In the genomic region with DNA sequence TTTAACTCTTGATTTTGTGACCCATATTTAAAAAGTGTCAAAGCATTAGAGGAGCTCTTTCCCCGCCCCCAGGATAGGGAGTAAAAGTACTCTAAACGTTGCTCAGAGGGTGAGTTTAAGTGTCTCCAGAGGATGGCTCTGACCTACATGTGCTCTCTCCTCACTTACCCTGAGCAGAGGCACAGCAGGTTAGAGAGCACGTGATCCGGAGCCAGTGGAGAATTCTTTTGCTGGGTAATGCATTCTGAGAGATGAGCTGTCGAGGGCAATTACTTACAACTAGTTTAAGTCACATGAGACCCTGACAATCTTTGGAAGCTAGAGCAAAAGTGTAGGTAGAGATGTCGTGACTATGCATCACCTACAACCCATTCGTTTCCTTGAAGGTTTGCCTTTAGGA, we compare ENCODE assay signal across 34 mouse cellular contexts.
A peak's percentile ranks its signal among the peaks of the same experiment; 100 is the strongest.
DNase-seq lines count a peak whose midpoint lies in the region; ATAC-seq lines count a peak whose summit lies in the region.
"Had no signal": no experiment of that assay in that cellular context is flagged by ENCODE, and none has a peak within 500 bp of the region (broad histone marks: within the 10 kb centered on the region; RNA-seq: fewer than 3 reads in every experiment).

No protein-coding gene starts in this region.

- WGBS in hindbrain, embryonic 12.5 days, result 69% methylated on average over 7 of the region's 7 CpGs
- 77% methylated on average over 7 of the region's 7 CpGs for WGBS in hindbrain, embryonic 10.5 days
- 82% methylated on average over 7 of the region's 7 CpGs for WGBS in limb, embryonic 10.5 days

- no peaks in the 10 kb centered on the region for H3K27me3 ChIP-seq in hindbrain, embryonic 12.5 days
- H3K27me3 ChIP-seq in hindbrain, embryonic 10.5 days (ENCODE audit: insufficient read depth, poor library complexity, severe bottlenecking), result no peaks in the 10 kb centered on the region
- no peaks in the 10 kb centered on the region for H3K27me3 ChIP-seq in limb, embryonic 10.5 days (ENCODE audit: low read depth, poor library complexity, severe bottlenecking)
- H3K27me3 ChIP-seq: CH12.LX; embryonic facial prominence, embryonic 13.5 days; heart, embryonic 13.5 days; intestine, embryonic 15.5 days; limb, embryonic 15.5 days; liver, embryonic 13.5 days; megakaryocyte, embryonic 14.5 days; midbrain, embryonic 12.5 days; neural tube, embryonic 12.5 days had no signal

- no peak overlapping the region for H3K27ac ChIP-seq in hindbrain, embryonic 12.5 days
- H3K27ac ChIP-seq in hindbrain, embryonic 10.5 days, result no peak overlapping the region
- H3K27ac ChIP-seq in limb, embryonic 10.5 days, result no peak overlapping the region
- H3K27ac ChIP-seq: embryonic facial prominence, embryonic 13.5 days; heart, embryonic 13.5 days; intestine, embryonic 15.5 days; limb, embryonic 15.5 days; liver, embryonic 13.5 days; midbrain, embryonic 12.5 days; neural tube, embryonic 12.5 days had no signal

- no peaks in the 10 kb centered on the region for H3K9me3 ChIP-seq in hindbrain, embryonic 12.5 days (replicated peaks)
- no peaks in the 10 kb centered on the region for H3K9me3 ChIP-seq in hindbrain, embryonic 10.5 days
- H3K9me3 ChIP-seq in limb, embryonic 10.5 days (replicated peaks), result no peaks in the 10 kb centered on the region
- H3K9me3 ChIP-seq: embryonic facial prominence, embryonic 13.5 days; heart, embryonic 13.5 days; intestine, embryonic 15.5 days; limb, embryonic 15.5 days; liver, embryonic 13.5 days; megakaryocyte, embryonic 14.5 days; midbrain, embryonic 12.5 days; neural tube, embryonic 12.5 days had no signal

- H3K36me3 ChIP-seq in hindbrain, embryonic 12.5 days, result no peaks in the 10 kb centered on the region
- no peaks in the 10 kb centered on the region for H3K36me3 ChIP-seq in hindbrain, embryonic 10.5 days
- no peaks in the 10 kb centered on the region for H3K36me3 ChIP-seq in limb, embryonic 10.5 days
- H3K36me3 ChIP-seq: embryonic facial prominence, embryonic 13.5 days; heart, embryonic 13.5 days; intestine, embryonic 15.5 days; limb, embryonic 15.5 days; liver, embryonic 13.5 days; midbrain, embryonic 12.5 days; neural tube, embryonic 12.5 days had no signal

- DNase-seq in cerebellum, adult 11-12 months, result no peak
- no peak for DNase-seq in hindbrain, embryonic 10.5 days (ENCODE audit: low spot score)
- peak; percentile 33 to 59 for DNase-seq in kidney, postnatal 25 days
- no peak for DNase-seq in kidney, postnatal 10 days
- no peak for DNase-seq in limb, embryonic 10.5 days (ENCODE audit: low spot score)
- no peak for DNase-seq in thymus, postnatal 4 days
- DNase-seq: adrenal gland, adult 2 months; adrenal gland, postnatal 36 days; cerebellum, adult 11 months; cerebellum, adult 9-11 months; embryo, embryonic 11 days; heart, postnatal 10 days; kidney, postnatal 4 days; left cerebral cortex, postnatal 4 days; liver, embryonic 13.5 days; lung, adult 18-20 months; lung, postnatal 4 days; right cerebral cortex, postnatal 25 days; thymus, postnatal 14 days had no signal

- H3K4me2 ChIP-seq in hindbrain, embryonic 12.5 days (replicated peaks), result no peak overlapping the region
- H3K4me2 ChIP-seq: embryonic facial prominence, embryonic 13.5 days; heart, embryonic 13.5 days; intestine, embryonic 15.5 days; limb, embryonic 15.5 days; liver, embryonic 13.5 days; midbrain, embryonic 12.5 days; neural tube, embryonic 12.5 days had no signal

- no peak overlapping the region for H3K4me3 ChIP-seq in hindbrain, embryonic 12.5 days
- H3K4me3 ChIP-seq in hindbrain, embryonic 10.5 days, result no peak overlapping the region
- H3K4me3 ChIP-seq in limb, embryonic 10.5 days, result no peak overlapping the region
- H3K4me3 ChIP-seq: embryonic facial prominence, embryonic 13.5 days; erythroblast, embryonic 14.5 days; heart, embryonic 13.5 days; intestine, embryonic 15.5 days; limb, embryonic 15.5 days; liver, embryonic 13.5 days; megakaryocyte, embryonic 14.5 days; midbrain, embryonic 12.5 days; myocyte; neural tube, embryonic 12.5 days had no signal

- ATAC-seq in cerebellum, adult (ENCODE audit: insufficient number of reproducible peaks, low FRiP score, low TSS enrichment), result 0 out of 2 replicates have a peak, but pooled peaks have one; percentile 49
- ATAC-seq in hindbrain, embryonic 12.5 days (ENCODE audit: low FRiP score), result 0 out of 2 replicates have a peak, but pooled peaks have one; percentile 52
- ATAC-seq: activated CD4-positive, CD25-positive, alpha-beta regulatory T cell, adult 4 months; forebrain, embryonic 14.5 days; intestine, embryonic 15.5 days; lung, postnatal 0 days had no signal

- H3K4me1 ChIP-seq in hindbrain, embryonic 12.5 days, result peaks cover 6% of the 10 kb centered on the region
- H3K4me1 ChIP-seq in hindbrain, embryonic 10.5 days (replicated peaks), result no peaks in the 10 kb centered on the region
- H3K4me1 ChIP-seq in limb, embryonic 10.5 days, result no peaks in the 10 kb centered on the region
- H3K4me1 ChIP-seq: embryonic facial prominence, embryonic 13.5 days; intestine, embryonic 15.5 days; limb, embryonic 15.5 days; midbrain, embryonic 12.5 days; neural tube, embryonic 12.5 days had no signal

- no peak overlapping the region for H3K9ac ChIP-seq in hindbrain, embryonic 12.5 days
- H3K9ac ChIP-seq: embryonic facial prominence, embryonic 13.5 days; heart, embryonic 13.5 days; intestine, embryonic 15.5 days; limb, embryonic 15.5 days; liver, embryonic 13.5 days; midbrain, embryonic 12.5 days; neural tube, embryonic 12.5 days had no signal

Comparison
In these comparisons a context has a peak if more than half of its experiments do, and no peak if none do; other contexts are left out.
1. DNase-seq: peak in kidney, postnatal 25 days (2 of 2); none in cerebellum, adult 11-12 months (single experiment), hindbrain, embryonic 10.5 days (single experiment), kidney, postnatal 10 days (single experiment), limb, embryonic 10.5 days (single experiment) and thymus, postnatal 4 days (single experiment).